Mouse (Mus musculus): ENCODE measurements around the gene Lin9.

The Lin9 gene

DNA sequence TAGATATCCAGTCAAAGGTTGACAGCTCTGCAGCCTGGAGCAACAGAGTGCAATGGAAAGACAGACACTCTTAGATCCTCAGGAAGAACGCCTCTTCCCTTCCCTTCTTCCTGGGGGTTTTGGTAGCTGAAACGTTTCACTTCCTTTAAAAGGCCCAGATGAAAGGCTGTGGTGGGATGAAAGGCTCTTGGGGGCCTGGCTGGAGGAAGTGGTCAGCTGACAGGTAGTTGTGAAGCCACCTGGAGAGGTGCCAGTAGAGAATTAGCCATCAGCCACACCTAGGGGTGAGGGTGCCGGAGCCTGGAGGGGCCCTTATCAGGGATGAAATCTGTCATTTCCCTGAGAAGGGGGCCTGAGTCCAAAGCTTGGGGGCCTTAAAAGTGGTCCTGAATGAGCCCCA is 66.4 kb downstream of the Lin9 start:
- DNase-seq (ENCODE audit: low read depth, low spot score), result no peak

DNA sequence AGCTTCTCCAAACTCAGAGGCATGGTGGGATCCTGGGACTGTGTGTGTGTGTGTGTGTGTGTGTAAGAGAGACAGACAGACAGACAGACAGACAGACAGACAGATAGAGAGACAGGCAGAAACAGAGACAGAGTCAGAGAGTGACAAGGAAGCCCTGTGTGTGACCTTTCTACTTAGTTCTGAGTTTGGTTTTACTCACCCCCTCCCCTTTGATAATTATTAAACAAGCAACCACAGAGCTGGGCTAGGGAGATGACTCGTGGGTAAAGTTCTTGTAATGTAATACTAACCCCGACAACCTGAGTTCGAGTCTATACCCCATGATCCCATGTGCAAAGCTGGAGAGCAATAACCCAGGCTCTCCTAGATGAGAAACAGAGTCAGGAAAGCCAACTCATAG is 66.9 kb downstream of the Lin9 start:
- no peak for DNase-seq (ENCODE audit: low read depth, low spot score)

DNA sequence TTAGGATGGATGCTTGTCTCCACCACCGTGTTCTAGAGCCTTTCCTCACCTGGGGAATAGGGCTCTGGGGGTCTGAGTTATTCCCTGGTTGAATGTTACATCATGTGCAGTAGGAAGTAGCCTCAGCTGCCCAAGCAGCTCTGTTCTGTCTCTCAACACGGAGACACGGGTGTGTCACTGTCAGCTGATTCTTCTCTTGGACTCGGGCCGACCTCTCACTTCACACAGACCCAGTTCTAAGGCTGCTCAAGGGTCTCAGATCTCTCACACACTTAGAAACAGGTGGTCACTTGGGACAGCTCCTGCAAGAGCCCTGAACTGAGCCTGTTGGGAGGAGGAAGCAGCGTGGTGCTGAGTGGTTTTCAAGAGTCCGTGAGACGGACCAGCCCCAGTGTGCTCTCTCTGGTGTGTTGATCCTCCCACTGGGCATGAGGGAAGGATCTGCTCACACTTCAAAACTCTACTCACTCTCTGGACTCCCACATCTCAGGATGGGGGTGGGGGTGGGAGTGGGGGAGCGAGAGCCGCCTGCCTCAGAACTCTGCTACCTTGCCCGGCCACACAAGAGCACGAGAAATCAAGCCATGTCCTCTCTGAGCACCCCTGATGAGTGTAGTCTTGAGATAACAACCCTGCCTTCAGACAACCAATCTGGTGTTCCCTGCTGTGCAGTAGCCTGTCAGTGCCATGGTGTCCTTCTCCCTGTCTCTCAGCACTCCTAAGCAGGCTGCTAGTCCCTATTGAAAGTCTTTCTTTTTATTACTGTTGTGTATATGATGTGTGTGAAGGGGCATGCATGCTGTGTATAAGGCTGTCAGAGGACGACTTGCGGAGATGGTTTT is 68.2 kb downstream of the Lin9 start:
- DNase-seq (ENCODE audit: low read depth, low spot score), result no peak

DNA sequence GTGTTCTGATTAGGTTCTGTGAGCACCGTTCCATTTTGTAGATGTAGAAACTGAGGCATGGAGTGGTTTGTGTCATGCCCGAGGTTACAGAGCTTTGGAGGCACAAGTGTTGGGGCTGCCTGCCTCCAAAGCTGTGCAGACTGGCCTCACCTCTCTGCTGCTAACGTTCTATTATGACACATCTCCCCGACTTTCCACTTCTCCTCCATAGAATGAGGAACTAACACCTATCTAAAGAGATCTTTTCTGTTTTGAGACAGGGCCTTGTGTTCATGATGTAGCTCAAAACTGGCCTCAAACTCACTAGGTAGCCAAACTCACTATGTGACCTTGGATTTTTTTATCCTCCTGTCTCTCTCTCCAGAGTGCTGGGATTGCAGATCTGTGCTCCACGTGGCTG is 77.8 kb downstream of the Lin9 start:
- no peak for DNase-seq (ENCODE audit: low read depth, low spot score)

DNA sequence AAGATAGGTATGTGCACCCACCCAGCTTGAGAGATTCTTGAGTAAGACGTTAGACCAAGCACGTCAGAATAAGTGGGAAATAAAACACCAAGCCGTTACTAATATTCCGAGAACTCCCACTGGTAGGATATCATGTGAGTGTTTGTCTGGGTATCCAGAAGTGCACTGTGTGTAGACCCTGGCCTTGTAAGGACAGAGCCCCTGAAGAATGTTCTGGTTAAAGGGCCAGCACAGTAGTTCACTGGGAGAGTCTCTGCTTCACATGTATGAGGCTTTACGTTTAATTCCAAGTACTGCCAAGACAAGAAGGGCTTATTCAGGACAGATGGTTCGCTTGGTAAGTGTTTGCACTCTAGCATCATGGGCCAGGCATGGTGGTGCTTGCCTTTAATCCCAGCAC is 78.5 kb downstream of the Lin9 start:
- no peak for DNase-seq (ENCODE audit: low read depth, low spot score)

DNA sequence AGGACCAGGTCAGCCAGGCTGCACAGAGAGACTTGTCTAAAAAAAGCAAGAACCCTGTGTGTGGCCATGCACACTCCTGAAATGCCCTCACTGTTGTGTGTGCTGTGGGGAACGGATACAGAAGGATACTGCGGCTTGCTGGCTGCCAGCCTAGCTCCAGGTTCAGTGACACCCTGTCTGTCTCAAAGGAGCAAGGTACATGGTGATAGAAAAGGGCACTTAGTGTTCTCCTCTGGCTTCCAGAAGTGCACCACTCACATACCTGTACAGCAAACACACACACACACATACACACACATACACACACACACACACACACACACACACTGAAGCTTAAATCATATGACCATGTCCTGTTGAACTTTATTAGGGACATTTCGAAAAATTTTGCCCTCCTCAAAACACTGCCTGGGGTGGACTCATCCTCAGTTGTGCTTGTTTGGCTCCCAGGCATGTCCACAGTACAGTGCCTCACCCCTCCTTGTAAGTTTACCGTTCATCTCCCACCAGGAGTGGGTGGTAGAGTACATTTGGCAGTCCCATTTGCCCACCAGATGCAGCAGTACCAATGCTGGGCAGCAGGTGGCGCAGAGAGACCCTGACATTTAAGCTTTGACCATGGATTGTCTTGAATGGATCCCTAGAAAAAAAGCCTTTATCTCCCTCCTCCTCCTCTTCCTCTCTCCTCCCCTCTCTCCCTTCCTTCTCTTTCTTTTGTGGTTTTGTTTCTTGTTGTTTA is 79.2 kb downstream of the Lin9 start:
- peak; percentile 89 for DNase-seq (ENCODE audit: low read depth, low spot score)

DNA sequence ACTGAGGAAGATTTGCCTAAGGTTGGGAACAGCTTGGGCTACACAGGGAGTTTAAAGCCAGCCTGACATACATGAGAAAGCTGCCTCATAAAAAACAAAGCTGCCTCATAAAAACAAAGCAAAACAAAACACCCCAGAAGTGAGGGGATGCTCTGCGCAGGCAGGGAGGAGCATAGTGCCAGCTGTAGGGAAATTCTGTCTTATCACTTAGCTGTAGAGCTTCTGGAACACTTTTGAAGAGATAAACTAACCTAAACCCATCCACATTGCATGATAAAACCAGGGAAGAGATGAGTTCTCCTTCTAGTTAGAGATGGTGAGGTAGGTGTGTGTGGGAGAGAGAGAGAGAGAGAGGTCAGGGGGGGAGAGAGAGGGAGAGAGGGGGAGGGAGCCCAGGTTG is 81.7 kb downstream of the Lin9 start:
- DNase-seq (ENCODE audit: low read depth, low spot score), result no peak

DNA sequence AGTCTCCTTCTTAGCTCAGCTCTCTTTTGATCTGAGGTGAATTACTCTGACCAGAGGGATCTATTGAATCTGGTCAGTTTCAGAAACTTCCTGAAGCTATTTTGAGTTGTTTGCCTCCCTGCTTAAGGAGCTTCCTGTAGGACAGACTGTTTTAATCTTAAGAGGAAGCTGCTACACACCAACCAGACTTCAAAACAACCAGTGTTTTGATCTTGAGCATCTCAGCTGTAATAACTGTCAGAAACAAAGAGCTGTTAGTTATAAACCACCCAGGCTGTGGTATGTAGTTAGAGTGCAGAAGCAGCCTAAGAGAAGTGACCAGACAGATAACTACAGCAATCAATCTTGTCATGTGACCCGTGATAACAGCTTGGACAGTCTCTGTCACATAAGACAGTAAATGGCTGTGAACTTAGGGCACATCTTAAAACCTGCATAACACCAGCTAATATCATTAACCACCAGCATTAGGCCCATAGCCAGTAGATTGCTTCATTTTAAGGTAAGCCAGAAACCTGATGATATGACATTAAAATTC is 82.8 kb downstream of the Lin9 start:
- no peak for DNase-seq (ENCODE audit: low read depth, low spot score)

DNA sequence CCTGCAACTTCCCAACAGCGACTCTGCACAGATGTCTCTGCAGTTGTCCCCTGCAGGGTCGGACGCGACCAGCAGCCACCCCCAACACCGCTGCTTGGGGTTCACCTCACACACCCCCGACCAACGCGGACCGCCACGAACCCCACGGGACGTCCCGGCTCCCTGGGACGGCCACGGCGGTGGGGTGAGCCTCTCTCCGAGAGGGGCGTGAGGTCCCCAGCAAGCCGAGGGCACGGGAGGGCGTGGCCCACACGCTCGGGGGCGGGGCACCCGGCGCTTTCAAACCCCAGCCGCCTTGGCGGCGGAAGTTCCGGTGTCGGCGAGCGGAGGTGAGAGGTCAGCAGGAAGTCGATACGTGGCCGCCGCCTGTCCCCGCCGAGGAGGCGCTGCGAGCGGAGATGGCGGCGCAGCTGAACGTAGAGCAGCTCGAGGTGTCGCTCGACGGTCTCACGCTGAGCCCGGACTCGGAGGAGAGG is 84.8 kb downstream of the Lin9 start, which contains the start of gene Acbd3:
Gene Acbd3, plus strand, starts transcription at position 340 of the 476 bp plus-strand sequence.
- peak; percentile 96 for DNase-seq (ENCODE audit: low read depth, low spot score)

DNA sequence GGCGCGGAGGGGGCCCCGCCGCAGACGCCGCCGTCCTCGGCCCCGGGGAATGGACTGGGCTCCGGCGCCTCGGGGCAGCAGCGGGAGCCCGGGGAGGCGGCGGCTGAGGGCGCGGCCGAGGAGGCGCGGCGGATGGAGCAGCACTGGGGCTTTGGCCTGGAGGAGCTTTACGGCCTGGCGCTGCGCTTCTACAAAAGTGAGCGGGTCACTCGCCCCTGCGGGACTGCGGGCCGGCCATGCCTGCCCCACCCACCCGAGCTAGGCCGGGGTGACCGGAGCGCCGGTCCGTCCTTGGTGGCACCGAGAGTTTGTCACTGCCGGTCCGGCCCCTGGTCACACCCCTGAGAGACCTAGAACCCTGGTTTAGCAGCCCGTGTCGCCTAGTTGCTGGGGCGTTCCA is 85.2 kb downstream of the Lin9 start:
- no peak for DNase-seq (ENCODE audit: low read depth, low spot score)

DNA sequence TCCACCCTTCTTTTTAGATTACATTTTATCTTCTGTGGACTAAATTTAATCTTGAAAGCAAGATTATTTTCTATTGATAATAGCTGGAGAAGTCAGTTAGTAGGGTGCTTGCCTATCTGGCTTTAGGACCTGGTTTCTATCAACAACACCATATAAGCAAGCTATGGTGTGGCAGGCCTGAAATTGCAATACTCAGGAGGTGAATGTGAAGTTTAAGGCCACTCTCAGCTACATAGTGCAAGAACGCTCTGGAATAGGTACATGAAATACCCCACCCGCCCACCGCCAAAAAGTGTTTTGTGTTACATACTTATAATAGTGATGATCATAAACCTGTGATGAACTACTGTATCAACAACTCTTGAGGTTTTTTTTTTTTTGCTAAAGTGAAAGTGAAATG is 88.3 kb downstream of the Lin9 start:
- no peak for DNase-seq (ENCODE audit: low read depth, low spot score)
